Mouse (Mus musculus) intestine, embryonic 16.5 days (tissue): ENCODE results near the gene Cpsf4l. TPM values are rescaled to one million over a fixed set of nuclear protein-coding genes. Genes with fewer than 3 reads are reported as not detected.
A peak's percentile ranks its signal among the peaks of the same experiment; 100 is the strongest.

Experiments
- ATAC-seq: fragments of 200-750 bp; cut with Nextera tagmentation; 2 replicates; pipeline ENCODE4 v1.8.0; 2017; ENCODE audit warnings: moderate TSS enrichment, moderate library complexity
- H3K27ac ChIP-seq: fragments of 300-500 bp; sonication (generic); 2 replicates; pipeline ENCODE4 v1.5.1; 2014; ENCODE audit warnings: mild to moderate bottlenecking, low read length
- H3K27me3 ChIP-seq: fragments of 300-500 bp; sonication (generic); replicated peaks from 2 replicates; pipeline ENCODE4 v1.6.1; 2014; ENCODE audit warnings: low read length, control low read depth, mixed read lengths; ENCODE audit not compliant: control insufficient read depth, insufficient read depth
- H3K36me3 ChIP-seq: fragments of 300-500 bp; sonication (generic); 2 replicates; pipeline ENCODE4 v1.6.1; 2014; ENCODE audit warnings: low read length, control low read depth; ENCODE audit not compliant: control insufficient read depth, insufficient read depth
- H3K4me1 ChIP-seq: fragments of 300-500 bp; sonication (generic); 2 replicates; pipeline ENCODE4 v1.6.1; 2014; ENCODE audit warnings: low read length, control low read depth, mixed read lengths; ENCODE audit not compliant: control insufficient read depth, insufficient read depth
- H3K4me2 ChIP-seq: fragments of 300-500 bp; sonication (generic); 2 replicates; pipeline ENCODE4 v1.6.1; 2014; ENCODE audit warnings: low read depth, low read length, control low read depth
- H3K4me3 ChIP-seq: fragments of 300-500 bp; sonication (generic); 2 replicates; pipeline ENCODE4 v1.5.1; 2014; ENCODE audit warnings: mild to moderate bottlenecking, low read length
- H3K9ac ChIP-seq: fragments of 300-500 bp; sonication (generic); 2 replicates; pipeline ENCODE4 v1.6.1; 2014; ENCODE audit warnings: low read depth, low read length
- H3K9me3 ChIP-seq: fragments of 300-500 bp; sonication (generic); 2 replicates; pipeline ENCODE4 v1.6.1; 2016; ENCODE audit warnings: low read length, control low read depth; ENCODE audit not compliant: control insufficient read depth
- WGBS: fragments of 180-500 bp; shearing (Covaris S2); extraction: QIAGEN DNeasy Blood & Tissue Kit; methylation state at CpG from one replicate; pipeline ENCODE4 v1.1.7; 2014; 5-methylcytosine and 5-hydroxymethylcytosine counted together
- polyA plus RNA-seq: library from polyadenylated mRNA; unstranded; fragments of >200 nt; fragmentation: Nextera tagmentation; extraction: Ambion mirVana; gene quantifications from 2 replicates; pipeline ENCODE4 v1.2.1, GENCODE M21; 2015

The Cpsf4l gene
- polyA plus RNA-seq, 1 experiment from 2014 or later = 0.12 TPM

- Histone ChIP-seq H3K36me3 (peaks cover 28% of the 10 kb centered on the region), H3K9ac (no peak overlapping the region), H3K4me2 (no peak overlapping the region), H3K4me3 (no peak overlapping the region), H3K27me3 (no peaks in the 10 kb centered on the region), H3K27ac (no peak overlapping the region), H3K4me1 (peaks cover 62% of the 10 kb centered on the region), H3K9me3 (no peaks in the 10 kb centered on the region)
- ATAC-seq = no peak
- 88% methylated on average over 21 of the region's 21 CpGs for WGBS
Measured at GRCm38 (mm10) chr11:113729239-113729638, 19.4 kb upstream of the Cpsf4l start.

GRCm38 (mm10) chr11:113727992-113728391 lies 18.2 kb upstream of the Cpsf4l start:
- no peak for ATAC-seq
- Histone ChIP-seq H3K36me3 (peaks cover 28% of the 10 kb centered on the region), H3K4me1 (peaks cover 50% of the 10 kb centered on the region), H3K9me3 (no peaks in the 10 kb centered on the region), H3K9ac (no peak overlapping the region), H3K4me3 (no peak overlapping the region), H3K27ac (no peak overlapping the region), H3K27me3 (no peaks in the 10 kb centered on the region), H3K4me2 (no peak overlapping the region)
- 57% methylated on average over 6 of the region's 6 CpGs for WGBS

- no peaks in the 10 kb centered on the region for H3K9me3 ChIP-seq
- H3K27me3 ChIP-seq = no peaks in the 10 kb centered on the region
- no peak overlapping the region for H3K4me2 ChIP-seq
- no peak overlapping the region for H3K9ac ChIP-seq
- H3K4me3 ChIP-seq = no peak overlapping the region
- H3K36me3 ChIP-seq = peaks cover 28% of the 10 kb centered on the region
- peaks cover 43% of the 10 kb centered on the region for H3K4me1 ChIP-seq
- 82% methylated on average over 14 of the region's 14 CpGs for WGBS
- H3K27ac ChIP-seq = 0 out of 2 replicates have a peak overlapping the region, but pooled peaks have one; percentile 13
- no peak for ATAC-seq
Measured at GRCm38 (mm10) chr11:113726994-113727888, 17.4 kb upstream of the Cpsf4l start.

- Histone ChIP-seq H3K9ac (no peak overlapping the region), H3K4me3 (no peak overlapping the region), H3K36me3 (peaks cover 28% of the 10 kb centered on the region), H3K27me3 (no peaks in the 10 kb centered on the region), H3K4me2 (no peak overlapping the region), H3K27ac (peak overlapping the region; percentile 9; the same call in 1 of the 2 replicates), H3K4me1 (peaks cover 31% of the 10 kb centered on the region), H3K9me3 (no peaks in the 10 kb centered on the region)
- 80% methylated on average over 4 of the region's 4 CpGs for WGBS
- ATAC-seq = peak; percentile 43
Measured at GRCm38 (mm10) chr11:113725235-113726048, 15.6 kb upstream of the Cpsf4l start.

GRCm38 (mm10) chr11:113722405-113723090 lies 12.7 kb upstream of the Cpsf4l start:
- Histone ChIP-seq H3K27me3 (no peaks in the 10 kb centered on the region), H3K4me2 (no peak overlapping the region), H3K9ac (no peak overlapping the region), H3K9me3 (no peaks in the 10 kb centered on the region), H3K27ac (no peak overlapping the region), H3K36me3 (peaks cover 10% of the 10 kb centered on the region), H3K4me3 (no peak overlapping the region), H3K4me1 (peaks cover 11% of the 10 kb centered on the region)
- WGBS = 59% methylated on average over 14 of the region's 14 CpGs
- no peak for ATAC-seq

GRCm38 (mm10) chr11:113717767-113718424 lies 8.1 kb upstream of the Cpsf4l start:
- ATAC-seq = no peak
- no peak overlapping the region for H3K9ac ChIP-seq
- no peaks in the 10 kb centered on the region; the same call in 1 of the 2 replicates for H3K4me1 ChIP-seq
- no peaks in the 10 kb centered on the region for H3K9me3 ChIP-seq
- H3K27ac ChIP-seq = no peak overlapping the region
- no peak overlapping the region for H3K4me3 ChIP-seq
- H3K36me3 ChIP-seq = no peaks in the 10 kb centered on the region
- H3K27me3 ChIP-seq = no peaks in the 10 kb centered on the region
- H3K4me2 ChIP-seq = no peak overlapping the region
- 64% methylated on average over 16 of the region's 16 CpGs for WGBS

GRCm38 (mm10) chr11:113716132-113716531 lies 6.3 kb upstream of the Cpsf4l start:
- Histone ChIP-seq H3K4me2 (no peak overlapping the region), H3K27ac (no peak overlapping the region), H3K4me1 (no peaks in the 10 kb centered on the region), H3K4me3 (no peak overlapping the region), H3K27me3 (no peaks in the 10 kb centered on the region), H3K36me3 (no peaks in the 10 kb centered on the region), H3K9me3 (no peaks in the 10 kb centered on the region), H3K9ac (no peak overlapping the region)
- WGBS = 93% methylated on average over 2 of the region's 2 CpGs
- ATAC-seq = no peak

- Histone ChIP-seq H3K27ac (no peak overlapping the region), H3K27me3 (no peaks in the 10 kb centered on the region), H3K36me3 (no peaks in the 10 kb centered on the region), H3K4me2 (no peak overlapping the region), H3K9ac (no peak overlapping the region), H3K4me3 (no peak overlapping the region), H3K9me3 (no peaks in the 10 kb centered on the region), H3K4me1 (peaks cover 7% of the 10 kb centered on the region)
- ATAC-seq = no peak
- WGBS = 68% methylated on average over 7 of the region's 7 CpGs
Measured at GRCm38 (mm10) chr11:113715078-113715674, 5.4 kb upstream of the Cpsf4l start.
